In genomic region chr12:113075063-113075454, GRCm38 (mm10) we compare ENCODE assay signal across 7 mouse cellular contexts. TPM values are rescaled to one million over a fixed set of nuclear protein-coding genes. Genes with fewer than 3 reads are reported as not detected.
DNase-seq lines count a peak whose midpoint lies in the region; ATAC-seq and TF ChIP-seq lines count a peak whose summit lies in the region.

No protein-coding gene starts in this region.

- TF ChIP-seq CTCF in kidney, adult 2 months (conservative IDR thresholded peaks at IDR 0.05; ENCODE audit: insufficient read depth, insufficient read length, low read depth, low read length), result peak; percentile 94
- TF ChIP-seq CTCF in spleen, adult 2 months (IDR thresholded peaks at IDR 0.05; ENCODE audit: extremely low read depth, insufficient read depth, insufficient read length, insufficient replicate concordance), result peak; percentile 93; the same call in 1 of the 2 replicates

- H3K27me3 ChIP-seq in embryonic facial prominence, embryonic 12.5 days, result no peaks in the 10 kb centered on the region
- H3K27me3 ChIP-seq in kidney, adult 2 months (replicated peaks; ENCODE audit: control insufficient read depth, insufficient read depth, low read length), result no peaks in the 10 kb centered on the region
- H3K27me3 ChIP-seq in limb, embryonic 12.5 days, result no peaks in the 10 kb centered on the region
- no peaks in the 10 kb centered on the region for H3K27me3 ChIP-seq in midbrain, embryonic 15.5 days (replicated peaks)
- no peaks in the 10 kb centered on the region for H3K27me3 ChIP-seq in spleen, adult 2 months (ENCODE audit: control insufficient read depth, insufficient read depth, low read length)

- WGBS in embryonic facial prominence, embryonic 12.5 days, result 5% methylated on average over 10 of the region's 10 CpGs
- WGBS in kidney, adult 2 months, result 5% methylated on average over 10 of the region's 10 CpGs
- WGBS in limb, embryonic 12.5 days, result 5% methylated on average over 10 of the region's 10 CpGs
- 3% methylated on average over 10 of the region's 10 CpGs for WGBS in midbrain, embryonic 15.5 days
- 4% methylated on average over 10 of the region's 10 CpGs for WGBS in spleen, adult 2 months

- peak; percentile 38 for TF ChIP-seq POLR2A in kidney, adult 2 months (IDR thresholded peaks at IDR 0.05; ENCODE audit: low read depth, low read length)
- peak; percentile 55; the same call in 1 of the 2 replicates for TF ChIP-seq POLR2A in spleen, adult 2 months (IDR thresholded peaks at IDR 0.05; ENCODE audit: low read depth, low read length)

- peak overlapping the region; percentile 77 for H3K9ac ChIP-seq in embryonic facial prominence, embryonic 12.5 days
- peak overlapping the region; percentile 51 for H3K9ac ChIP-seq in limb, embryonic 12.5 days (replicated peaks)
- peak overlapping the region; percentile 71 for H3K9ac ChIP-seq in midbrain, embryonic 15.5 days

- H3K4me2 ChIP-seq in embryonic facial prominence, embryonic 12.5 days (replicated peaks), result peak overlapping the region; percentile 82
- peak overlapping the region; percentile 82 for H3K4me2 ChIP-seq in limb, embryonic 12.5 days
- peak overlapping the region; percentile 98 for H3K4me2 ChIP-seq in midbrain, embryonic 15.5 days

- peak; percentile 80 for DNase-seq in adrenal gland, postnatal 25 days
- DNase-seq in heart, adult 18-20 months, result peak; percentile 88 to 92
- peak; percentile 90 for DNase-seq in kidney, adult 2 months
- peak; percentile 83 to 89 for DNase-seq in spleen, adult 2 months (ENCODE audit: low read depth in 1 of 2, low spot score in 2 of 2)

- H3K4me1 ChIP-seq in embryonic facial prominence, embryonic 12.5 days, result peaks cover 21% of the 10 kb centered on the region
- H3K4me1 ChIP-seq in kidney, adult 2 months (ENCODE audit: control insufficient read depth, insufficient read depth, low read length), result peaks cover 9% of the 10 kb centered on the region
- peaks cover 19% of the 10 kb centered on the region for H3K4me1 ChIP-seq in limb, embryonic 12.5 days (replicated peaks)
- H3K4me1 ChIP-seq in midbrain, embryonic 15.5 days, result peaks cover 25% of the 10 kb centered on the region
- H3K4me1 ChIP-seq in spleen, adult 2 months (ENCODE audit: control insufficient read depth, insufficient read depth, insufficient read length), result peaks cover 5% of the 10 kb centered on the region; the same call in 1 of the 2 replicates

- ATAC-seq in embryonic facial prominence, embryonic 12.5 days (ENCODE audit: insufficient number of reproducible peaks, insufficient read depth, low FRiP score, low TSS enrichment), result peak; percentile 61
- peak; percentile 60 for ATAC-seq in limb, embryonic 12.5 days (ENCODE audit: insufficient number of reproducible peaks, insufficient read depth, low FRiP score, low TSS enrichment, low read depth)
- ATAC-seq in midbrain, embryonic 15.5 days (replicated peaks), result peak; percentile 80

- peaks cover 18% of the 10 kb centered on the region for H3K36me3 ChIP-seq in embryonic facial prominence, embryonic 12.5 days
- no peaks in the 10 kb centered on the region for H3K36me3 ChIP-seq in kidney, adult 2 months (ENCODE audit: control insufficient read depth, insufficient read depth, low read length)
- H3K36me3 ChIP-seq in limb, embryonic 12.5 days, result peaks cover 22% of the 10 kb centered on the region
- H3K36me3 ChIP-seq in midbrain, embryonic 15.5 days (replicated peaks), result peaks cover 9% of the 10 kb centered on the region; the same call in 1 of the 2 replicates
- no peaks in the 10 kb centered on the region; the same call in 1 of the 2 replicates for H3K36me3 ChIP-seq in spleen, adult 2 months (ENCODE audit: control insufficient read depth, insufficient read depth, low read length)

- H3K9me3 ChIP-seq in embryonic facial prominence, embryonic 12.5 days, result no peaks in the 10 kb centered on the region
- no peaks in the 10 kb centered on the region for H3K9me3 ChIP-seq in limb, embryonic 12.5 days
- H3K9me3 ChIP-seq in midbrain, embryonic 15.5 days, result no peaks in the 10 kb centered on the region

- H3K4me3 ChIP-seq in embryonic facial prominence, embryonic 12.5 days, result peak overlapping the region; percentile 49
- peak overlapping the region; percentile 58 for H3K4me3 ChIP-seq in kidney, adult 2 months (ENCODE audit: insufficient read depth, low read depth, low read length)
- H3K4me3 ChIP-seq in limb, embryonic 12.5 days (replicated peaks), result peak overlapping the region; percentile 51
- H3K4me3 ChIP-seq in midbrain, embryonic 15.5 days, result peak overlapping the region; percentile 48
- H3K4me3 ChIP-seq in spleen, adult 2 months (ENCODE audit: extremely low read depth, insufficient read depth, insufficient read length), result peak overlapping the region; percentile 95

- peak overlapping the region; percentile 84 for H3K27ac ChIP-seq in embryonic facial prominence, embryonic 12.5 days
- peak overlapping the region; percentile 86 for H3K27ac ChIP-seq in kidney, adult 2 months (ENCODE audit: insufficient read depth, low read depth, low read length)
- H3K27ac ChIP-seq in limb, embryonic 12.5 days, result peak overlapping the region; percentile 81
- peak overlapping the region; percentile 93 for H3K27ac ChIP-seq in midbrain, embryonic 15.5 days
- H3K27ac ChIP-seq in spleen, adult 2 months (ENCODE audit: insufficient read depth, low read length), result peak overlapping the region; percentile 93

RNA-seq across cellular contexts. Expression of gene Tex22, which starts 0.8 kb away (rescaled TPM):
- 0.67 TPM in 1 of 2 replicates, not detected in the other for total RNA-seq in adrenal gland, postnatal 25 days (2021)
- 0.13 TPM in 1 of 2 replicates, not detected in the other for polyA plus RNA-seq in embryonic facial prominence, embryonic 12.5 days (2016; fragmentation: Nextera tagmentation; extraction: Ambion mirVana)
- total RNA-seq in heart, adult 18-20 months (2021), result not detected
- polyA plus RNA-seq in kidney, adult 2 months (2012; rRNA removed), result 0.16 and 0.46 TPM in 2 replicates
- not detected in 2 replicates for polyA plus RNA-seq in limb, embryonic 12.5 days (2016; fragmentation: Nextera tagmentation; extraction: Ambion mirVana)
- 0.40 TPM in 1 of 2 replicates, not detected in the other for polyA plus RNA-seq in midbrain, embryonic 15.5 days (2015; fragmentation: Nextera tagmentation; extraction: Ambion mirVana)
- polyA plus RNA-seq in spleen, adult 2 months (2012; rRNA removed), result 0.20 and 0.48 TPM in 2 replicates

RNA-seq across cellular contexts. Expression of gene Mta1, which starts 23.0 kb away (rescaled TPM):
- 104 and 109 TPM in 2 replicates for total RNA-seq in adrenal gland, postnatal 25 days (2021)
- polyA plus RNA-seq in embryonic facial prominence, embryonic 12.5 days (2016; fragmentation: Nextera tagmentation; extraction: Ambion mirVana), result 18.5 and 20.4 TPM in 2 replicates
- 10 to 100 TPM; 43.9 to 46.2 TPM for total RNA-seq in heart, adult 18-20 months (2021)
- 39.0 and 44.4 TPM in 2 replicates for polyA plus RNA-seq in kidney, adult 2 months (2012; rRNA removed)
- 19.3 and 20.5 TPM in 2 replicates for polyA plus RNA-seq in limb, embryonic 12.5 days (2016; fragmentation: Nextera tagmentation; extraction: Ambion mirVana)
- 17.2 and 18.1 TPM in 2 replicates for polyA plus RNA-seq in midbrain, embryonic 15.5 days (2015; fragmentation: Nextera tagmentation; extraction: Ambion mirVana)
- polyA plus RNA-seq in spleen, adult 2 months (2012; rRNA removed), result 55.6 and 77.7 TPM in 2 replicates

Comparison
In these comparisons a context has a peak if more than half of its experiments do, and no peak if none do; other contexts are left out.
1. Peak in every context shown above with its lines: DNase-seq, ATAC-seq, H3K4me3 ChIP-seq and H3K27ac ChIP-seq.